Mouse (Mus musculus) urinary bladder, postnatal 4 days (tissue): ENCODE results near the gene Fgf3.
"Not testable (repeated sequence)": the region's sequence is repeated elsewhere in the genome, so short reads cannot be mapped to it uniquely, and the experiment has no call there.

Source experiments
- DNase-seq, 2 experiments: peaks; one replicate each; pipeline ENCODE4 v3.0.0; 2021 to 2022; ENCODE audit warnings: low spot score in 2 of 2

Fgf3 gene

GRCm38 (mm10) chr7:144858702-144859101 lies 20.8 kb downstream of the Fgf3 start:
- no peak for DNase-seq

- DNase-seq = no peak
Measured at GRCm38 (mm10) chr7:144861056-144861768, 23.3 kb downstream of the Fgf3 start.

GRCm38 (mm10) chr7:144861769-144862070 lies 23.8 kb downstream of the Fgf3 start:
- DNase-seq = no peak

GRCm38 (mm10) chr7:144862126-144862525 lies 24.2 kb downstream of the Fgf3 start:
- DNase-seq = no peak

- no peak for DNase-seq
Measured at GRCm38 (mm10) chr7:144862712-144863111, 24.8 kb downstream of the Fgf3 start.

- no peak for DNase-seq
Measured at GRCm38 (mm10) chr7:144863196-144863595, 25.3 kb downstream of the Fgf3 start.

- no peak for DNase-seq
Measured at GRCm38 (mm10) chr7:144864160-144864670, 26.3 kb downstream of the Fgf3 start.

GRCm38 (mm10) chr7:144867161-144867560 lies 29.3 kb downstream of the Fgf3 start:
- no peak for DNase-seq

- no peak for DNase-seq
Measured at GRCm38 (mm10) chr7:144867602-144868001, 29.7 kb downstream of the Fgf3 start.

- no peak for DNase-seq
Measured at GRCm38 (mm10) chr7:144872420-144872819, 34.5 kb downstream of the Fgf3 start.

GRCm38 (mm10) chr7:144873160-144873559 lies 35.3 kb downstream of the Fgf3 start:
- DNase-seq = no peak

GRCm38 (mm10) chr7:144874226-144874625 lies 36.3 kb downstream of the Fgf3 start:
- no peak for DNase-seq

GRCm38 (mm10) chr7:144878401-144878800 lies 40.5 kb downstream of the Fgf3 start:
- no peak for DNase-seq

- DNase-seq = no peak
Measured at GRCm38 (mm10) chr7:144883106-144883505, 45.2 kb downstream of the Fgf3 start.

GRCm38 (mm10) chr7:144887672-144888071 lies 49.8 kb downstream of the Fgf3 start:
- DNase-seq = no peak

- DNase-seq = no peak
Measured at GRCm38 (mm10) chr7:144888564-144889299, 50.8 kb downstream of the Fgf3 start.

GRCm38 (mm10) chr7:144890661-144891060 lies 52.8 kb downstream of the Fgf3 start:
- not testable (repeated sequence) for DNase-seq

- DNase-seq = no peak
Measured at GRCm38 (mm10) chr7:144891863-144892262, 54.0 kb downstream of the Fgf3 start.

GRCm38 (mm10) chr7:144892322-144892721 lies 54.4 kb downstream of the Fgf3 start:
- DNase-seq = no peak
